Mouse (Mus musculus): ENCODE data around the gene Srl. TPM values are rescaled to one million over a fixed set of nuclear protein-coding genes. Genes with fewer than 3 reads are reported as not detected.

Gene Srl
- polyA plus RNA-seq, 1 experiment from 2014 or later = 112 TPM

DNA sequence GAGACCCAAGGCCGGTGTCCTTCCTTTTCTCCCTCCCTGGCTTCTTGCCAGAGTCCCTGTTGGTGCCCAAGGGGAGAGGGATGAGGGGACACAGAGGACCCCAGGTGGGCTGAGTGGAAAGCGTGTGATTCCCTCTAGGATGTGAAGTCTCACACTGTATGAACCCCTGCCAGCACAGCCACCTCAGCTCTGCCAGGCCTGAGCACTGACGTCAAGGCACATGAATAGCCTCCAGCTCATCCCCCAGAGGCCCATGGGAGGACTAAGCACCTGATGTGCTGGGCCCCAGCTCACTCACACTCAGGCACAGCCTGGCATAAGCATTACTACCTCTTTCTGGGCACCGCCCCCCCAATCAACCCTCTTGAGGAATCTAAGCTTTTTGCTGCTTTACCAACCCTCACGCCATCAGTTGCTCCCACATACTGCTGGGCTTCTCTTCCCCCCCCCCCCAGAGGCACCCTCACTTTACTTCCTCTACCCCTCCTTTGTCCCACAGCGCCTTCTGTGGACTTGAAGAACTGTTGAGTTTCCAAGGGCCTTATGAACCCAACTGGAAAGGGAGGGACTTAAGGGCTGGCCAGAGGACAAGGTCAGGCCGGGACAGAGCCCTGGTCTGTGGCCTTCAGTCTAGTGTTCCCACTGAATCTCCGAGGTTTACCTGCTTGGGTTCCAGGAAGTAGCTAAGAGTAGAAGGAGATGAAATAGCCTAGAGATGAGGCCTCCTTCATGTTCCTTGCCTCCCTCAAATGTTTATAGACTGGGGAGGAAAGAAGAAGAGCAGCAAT is 40.8 kb downstream of the Srl start:
- WGBS = 78% methylated on average over 8 of the region's 8 CpGs
- H3K9me3 ChIP-seq (ENCODE audit: control insufficient read depth, low read length) = no peaks in the 10 kb centered on the region
- DNase-seq (ENCODE audit: low spot score) = no peak

DNA sequence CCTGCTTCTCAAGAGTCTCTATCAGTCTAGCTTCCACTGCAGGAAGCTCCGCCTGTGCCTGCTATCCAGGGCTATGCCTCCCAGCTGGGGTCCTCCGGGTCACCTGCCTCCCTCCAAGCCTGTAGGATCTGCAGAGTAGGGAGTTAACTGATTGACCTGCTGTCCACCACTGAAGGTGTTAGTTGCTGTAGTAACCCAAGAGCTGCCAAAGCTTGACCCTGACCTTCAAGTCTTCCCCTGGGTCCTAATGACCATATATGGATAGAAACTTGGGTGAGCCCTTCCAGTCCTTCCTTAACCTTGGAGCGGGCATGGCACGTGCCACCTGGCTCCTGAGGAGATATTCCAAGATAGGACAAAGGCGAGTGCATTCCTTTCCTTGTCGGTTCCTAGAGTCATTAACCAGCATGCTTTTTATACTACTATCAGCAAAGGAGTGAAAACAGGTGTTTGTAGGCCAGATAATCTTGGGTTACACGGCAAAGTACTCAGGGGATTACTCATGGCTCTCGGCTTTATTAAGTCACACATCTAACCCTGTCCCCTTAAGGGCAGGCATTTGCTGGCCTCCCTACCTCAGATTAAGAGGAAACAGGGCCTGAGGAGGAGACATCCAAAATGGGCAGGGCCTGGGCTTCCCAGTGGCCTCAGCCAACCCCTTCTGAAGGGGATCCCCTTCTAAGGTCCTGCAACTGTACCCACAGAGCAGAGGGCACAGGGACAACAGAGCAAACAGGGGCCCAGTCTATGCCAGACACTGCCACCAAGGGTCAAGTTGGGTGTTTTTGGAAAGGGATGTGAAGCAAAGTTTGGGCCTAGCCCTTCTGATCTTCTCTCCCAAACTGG is 43.6 kb downstream of the Srl start:
- H3K9me3 ChIP-seq (ENCODE audit: control insufficient read depth, low read length) = no peaks in the 10 kb centered on the region
- H3K4me3 ChIP-seq (ENCODE audit: low read depth, low read length) = no peak overlapping the region
- ATAC-seq (ENCODE audit: low read depth) = no peak
- H3K9ac ChIP-seq (ENCODE audit: low read depth, low read length) = no peak overlapping the region
- no peak overlapping the region for H3K27ac ChIP-seq (replicated peaks; ENCODE audit: low read depth, low read length)
- H3K36me3 ChIP-seq (ENCODE audit: control insufficient read depth, insufficient read depth, low read length) = no peaks in the 10 kb centered on the region
- DNase-seq (ENCODE audit: low spot score) = no peak
- H3K27me3 ChIP-seq (replicated peaks; ENCODE audit: control insufficient read depth, insufficient read depth, low read length) = no peaks in the 10 kb centered on the region
- 66% methylated on average over 8 of the region's 8 CpGs for WGBS
- H3K4me2 ChIP-seq (ENCODE audit: low read depth, low read length) = no peak overlapping the region
- H3K4me1 ChIP-seq (ENCODE audit: control insufficient read depth, insufficient read depth, low read length) = no peaks in the 10 kb centered on the region

More for the DNA sequence above, 40.8 kb downstream of the Srl start:
- no peak overlapping the region for H3K9ac ChIP-seq (ENCODE audit: low read depth, low read length)
- H3K4me1 ChIP-seq (ENCODE audit: control insufficient read depth, insufficient read depth, low read length) = no peaks in the 10 kb centered on the region
- H3K27me3 ChIP-seq (replicated peaks; ENCODE audit: control insufficient read depth, insufficient read depth, low read length) = no peaks in the 10 kb centered on the region
- no peak overlapping the region for H3K27ac ChIP-seq (replicated peaks; ENCODE audit: low read depth, low read length)
- no peaks in the 10 kb centered on the region for H3K36me3 ChIP-seq (ENCODE audit: control insufficient read depth, insufficient read depth, low read length)
- ATAC-seq (ENCODE audit: low read depth) = no peak
- H3K4me3 ChIP-seq (ENCODE audit: low read depth, low read length) = no peak overlapping the region
- H3K4me2 ChIP-seq (ENCODE audit: low read depth, low read length) = no peak overlapping the region

DNA sequence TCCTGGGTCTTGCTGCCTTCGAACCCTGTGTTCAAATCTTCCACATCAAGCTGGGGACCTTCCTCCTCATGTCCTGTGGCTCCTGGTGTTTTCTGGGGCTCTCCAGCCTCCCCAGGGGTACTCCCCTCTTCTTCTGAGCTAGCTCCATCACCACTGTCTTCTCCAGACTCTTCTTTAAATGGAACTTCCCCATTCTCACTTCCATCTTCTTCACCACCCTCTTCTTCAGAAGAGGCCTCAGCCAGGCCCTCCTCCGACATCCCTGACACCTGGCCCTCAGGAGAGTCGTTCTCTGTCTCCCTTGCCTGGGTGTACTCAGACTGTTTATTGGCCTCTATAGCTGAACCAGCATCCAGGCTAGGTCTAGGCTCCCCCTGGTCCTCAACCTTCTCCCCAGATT is 45.1 kb downstream of the Srl start:
- Histone ChIP-seq H3K27ac (replicated peaks; ENCODE audit: low read depth, low read length) (no peak overlapping the region), H3K4me1 (ENCODE audit: control insufficient read depth, insufficient read depth, low read length) (no peaks in the 10 kb centered on the region), H3K27me3 (replicated peaks; ENCODE audit: control insufficient read depth, insufficient read depth, low read length) (no peaks in the 10 kb centered on the region), H3K9me3 (ENCODE audit: control insufficient read depth, low read length) (no peaks in the 10 kb centered on the region), H3K4me2 (ENCODE audit: low read depth, low read length) (no peak overlapping the region), H3K36me3 (ENCODE audit: control insufficient read depth, insufficient read depth, low read length) (peaks cover 9% of the 10 kb centered on the region; the same call in 1 of the 2 replicates), H3K9ac (ENCODE audit: low read depth, low read length) (no peak overlapping the region), H3K4me3 (ENCODE audit: low read depth, low read length) (no peak overlapping the region)
- DNase-seq (ENCODE audit: low spot score) (no peak), ATAC-seq (ENCODE audit: low read depth) (no peak)
- 83% methylated on average over 3 of the region's 3 CpGs for WGBS

DNA sequence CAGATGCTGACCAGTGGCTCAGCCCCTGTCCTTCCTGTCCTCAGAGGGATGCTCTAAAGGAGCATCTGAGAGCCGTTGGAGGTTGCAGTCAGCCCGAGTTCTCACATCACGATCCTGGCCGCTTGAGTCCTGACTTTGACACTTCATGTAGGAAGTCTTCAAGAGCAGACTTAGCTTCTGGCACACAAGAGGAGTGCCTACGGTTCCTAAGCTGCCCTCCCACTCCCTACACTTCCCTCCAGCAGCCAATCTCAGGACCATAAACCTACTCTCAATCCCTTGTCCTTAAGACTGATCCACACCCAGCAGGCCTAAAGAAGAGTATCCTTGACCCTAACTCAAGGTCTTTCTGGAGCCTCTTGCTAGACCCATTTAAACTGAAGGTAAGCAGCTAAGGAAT is 45.8 kb downstream of the Srl start:
- Histone ChIP-seq H3K27ac (replicated peaks; ENCODE audit: low read depth, low read length) (no peak overlapping the region), H3K27me3 (replicated peaks; ENCODE audit: control insufficient read depth, insufficient read depth, low read length) (no peaks in the 10 kb centered on the region), H3K9me3 (ENCODE audit: control insufficient read depth, low read length) (no peaks in the 10 kb centered on the region), H3K9ac (ENCODE audit: low read depth, low read length) (no peak overlapping the region), H3K4me2 (ENCODE audit: low read depth, low read length) (no peak overlapping the region), H3K36me3 (ENCODE audit: control insufficient read depth, insufficient read depth, low read length) (peaks cover 9% of the 10 kb centered on the region; the same call in 1 of the 2 replicates), H3K4me3 (ENCODE audit: low read depth, low read length) (no peak overlapping the region), H3K4me1 (ENCODE audit: control insufficient read depth, insufficient read depth, low read length) (no peaks in the 10 kb centered on the region)
- DNase-seq (ENCODE audit: low spot score) (no peak), ATAC-seq (ENCODE audit: low read depth) (no peak)
- WGBS = 84% methylated on average over 5 of the region's 5 CpGs

DNA sequence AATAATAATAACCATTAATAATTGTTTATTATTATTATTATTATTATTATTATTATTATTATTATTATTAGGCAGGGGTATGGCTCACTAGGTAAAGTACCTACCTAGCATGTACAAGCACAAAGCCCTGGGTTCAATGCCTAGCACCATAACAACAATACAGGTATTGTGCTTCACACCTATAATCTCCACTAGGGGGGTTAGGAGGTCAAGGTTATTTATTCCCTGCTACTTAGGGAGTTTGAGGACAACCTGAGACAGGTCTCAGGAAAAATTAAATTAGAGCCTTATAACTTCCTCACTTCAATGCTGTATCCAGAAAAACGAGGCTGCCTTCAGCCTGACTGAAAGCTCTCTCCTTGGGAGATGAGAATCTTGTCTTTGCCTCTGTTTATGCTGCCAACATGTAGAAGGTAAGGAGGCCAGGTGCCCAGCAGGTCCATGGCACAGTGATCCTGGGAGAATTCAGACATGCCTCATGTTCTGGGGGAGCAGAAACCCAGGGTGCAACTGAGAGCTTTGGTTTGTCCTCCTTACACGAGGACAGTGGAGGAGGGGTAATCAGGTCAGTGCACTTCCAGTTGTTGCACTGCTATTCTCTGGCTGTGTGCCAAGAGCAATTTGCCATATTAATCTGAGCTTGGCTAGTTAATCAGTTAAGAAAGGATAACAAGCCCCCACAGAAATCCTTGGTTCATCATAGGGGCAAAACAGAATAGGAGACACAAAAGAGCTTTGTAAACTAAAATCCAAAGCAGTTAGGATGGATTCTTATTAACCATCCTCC is 48.6 kb downstream of the Srl start:
- DNase-seq (ENCODE audit: low spot score) = peak; percentile 51
- Histone ChIP-seq H3K36me3 (ENCODE audit: control insufficient read depth, insufficient read depth, low read length) (peaks cover 9% of the 10 kb centered on the region; the same call in 1 of the 2 replicates), H3K9me3 (ENCODE audit: control insufficient read depth, low read length) (no peaks in the 10 kb centered on the region), H3K4me3 (ENCODE audit: low read depth, low read length) (no peak overlapping the region), H3K9ac (ENCODE audit: low read depth, low read length) (no peak overlapping the region; the same call in 1 of the 2 replicates), H3K4me2 (ENCODE audit: low read depth, low read length) (no peak overlapping the region), H3K27me3 (replicated peaks; ENCODE audit: control insufficient read depth, insufficient read depth, low read length) (no peaks in the 10 kb centered on the region), H3K4me1 (ENCODE audit: control insufficient read depth, insufficient read depth, low read length) (peaks cover 4% of the 10 kb centered on the region; the same call in 1 of the 2 replicates), H3K27ac (replicated peaks; ENCODE audit: low read depth, low read length) (no peak overlapping the region)
- WGBS = 55% methylated on average over 2 of the region's 2 CpGs
- no peak for ATAC-seq (ENCODE audit: low read depth)

DNA sequence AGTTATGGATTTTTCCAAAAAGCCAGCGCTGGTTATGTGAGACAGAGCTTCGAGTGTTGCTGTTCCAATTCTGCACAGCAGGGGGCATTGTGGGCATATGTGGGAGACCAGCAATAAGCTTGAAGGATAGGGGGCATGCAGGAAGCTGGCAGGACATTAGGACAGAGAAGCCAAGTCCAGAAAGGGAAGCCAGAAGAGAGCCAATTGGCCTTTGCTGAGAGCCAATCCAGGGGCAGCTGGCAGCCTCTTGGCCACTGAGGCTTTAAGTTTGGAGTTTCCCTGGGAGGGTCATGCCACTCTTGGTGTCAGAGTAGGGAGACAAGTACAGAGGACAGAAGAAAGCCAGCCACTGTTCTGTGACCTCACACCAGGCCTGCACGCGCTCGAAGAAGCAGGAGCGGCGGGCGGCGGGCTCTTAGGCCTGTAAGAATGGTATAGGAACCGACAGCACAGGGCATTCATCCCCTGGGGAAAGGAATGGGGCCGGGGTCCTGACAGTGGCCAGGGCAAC is 52.4 kb downstream of the Srl start:
- H3K27ac ChIP-seq (replicated peaks; ENCODE audit: low read depth, low read length) = no peak overlapping the region
- no peak overlapping the region for H3K4me3 ChIP-seq (ENCODE audit: low read depth, low read length)
- H3K9ac ChIP-seq (ENCODE audit: low read depth, low read length) = no peak overlapping the region
- H3K9me3 ChIP-seq (ENCODE audit: control insufficient read depth, low read length) = no peaks in the 10 kb centered on the region
- 58% methylated on average over 10 of the region's 11 CpGs for WGBS
- peaks cover 16% of the 10 kb centered on the region for H3K36me3 ChIP-seq (ENCODE audit: control insufficient read depth, insufficient read depth, low read length)
- ATAC-seq (ENCODE audit: low read depth) (peak; percentile 88), DNase-seq (ENCODE audit: low spot score) (peak; percentile 90)
- H3K27me3 ChIP-seq (replicated peaks; ENCODE audit: control insufficient read depth, insufficient read depth, low read length) = no peaks in the 10 kb centered on the region
- H3K4me2 ChIP-seq (ENCODE audit: low read depth, low read length) = no peak overlapping the region
- H3K4me1 ChIP-seq (ENCODE audit: control insufficient read depth, insufficient read depth, low read length) = peaks cover 4% of the 10 kb centered on the region; the same call in 1 of the 2 replicates

DNA sequence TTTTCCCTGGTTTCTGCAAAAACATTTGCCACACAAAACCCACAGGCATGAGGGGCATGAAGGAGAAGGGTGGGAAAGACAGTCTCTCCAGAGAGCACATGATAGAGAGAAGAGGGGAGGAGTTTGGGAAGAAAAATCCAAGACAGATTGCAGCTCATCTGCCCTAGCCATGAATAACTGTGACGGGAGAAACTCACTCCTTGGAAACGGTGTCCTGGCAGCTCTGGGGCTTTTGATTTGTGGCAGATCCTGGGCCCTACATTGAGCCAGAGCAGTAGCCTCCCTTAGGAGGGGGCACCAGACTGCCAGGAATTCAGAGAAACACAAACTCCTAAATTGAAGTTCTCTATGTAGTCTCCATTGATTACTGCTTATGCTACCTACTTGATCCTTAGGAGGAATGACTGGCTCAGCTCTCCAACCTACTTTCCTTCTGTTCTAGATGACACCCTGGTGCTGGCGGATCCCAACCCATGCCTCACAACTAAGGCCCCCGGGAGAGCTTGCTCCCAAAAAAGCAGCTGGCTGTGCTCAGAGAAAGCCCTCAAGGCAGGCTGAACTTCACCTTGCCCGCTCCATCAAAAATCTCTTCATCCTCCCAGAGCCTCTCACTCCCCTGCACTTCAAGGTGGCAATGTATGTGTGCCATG is 60.9 kb downstream of the Srl start:
- Histone ChIP-seq H3K9ac (ENCODE audit: low read depth, low read length) (no peak overlapping the region), H3K27ac (replicated peaks; ENCODE audit: low read depth, low read length) (no peak overlapping the region), H3K4me1 (ENCODE audit: control insufficient read depth, insufficient read depth, low read length) (no peaks in the 10 kb centered on the region), H3K4me2 (ENCODE audit: low read depth, low read length) (no peak overlapping the region), H3K4me3 (ENCODE audit: low read depth, low read length) (no peak overlapping the region), H3K36me3 (ENCODE audit: control insufficient read depth, insufficient read depth, low read length) (peaks cover 24% of the 10 kb centered on the region), H3K9me3 (ENCODE audit: control insufficient read depth, low read length) (no peaks in the 10 kb centered on the region), H3K27me3 (replicated peaks; ENCODE audit: control insufficient read depth, insufficient read depth, low read length) (no peaks in the 10 kb centered on the region)
- ATAC-seq (ENCODE audit: low read depth) (no peak), DNase-seq (ENCODE audit: low spot score) (no peak)
- WGBS = 76% methylated on average over 5 of the region's 5 CpGs
